Mouse (Mus musculus) midbrain, embryonic 16.5 days (tissue): Measurements from ENCODE around the gene Med4. TPM values are rescaled to one million over a fixed set of nuclear protein-coding genes. Genes with fewer than 3 reads are reported as not detected.

ENCODE experiments used
- polyA plus RNA-seq: library from polyadenylated mRNA; unstranded; fragments of >200 nt; fragmentation: Nextera tagmentation; extraction: Ambion mirVana; gene quantifications from 2 replicates; pipeline ENCODE4 v1.2.1, GENCODE M21; 2015

The Med4 gene
- polyA plus RNA-seq, 1 experiment from 2014 or later = 84.7 TPM

Other genes starting within 250 kb of the Med4 start
- gene Rb1, start 184.2 kb upstream of the Med4 start, polyA plus RNA-seq = 20.4 and 20.6 TPM in 2 replicates
- 627 and 698 TPM in 2 replicates for gene Itm2b, start 124.7 kb upstream of the Med4 start, polyA plus RNA-seq
- 119 and 128 TPM in 2 replicates for gene Sucla2, start 15.3 kb downstream of the Med4 start, polyA plus RNA-seq
- 7.7 and 7.8 TPM in 2 replicates for gene Nudt15, start 38.2 kb downstream of the Med4 start, polyA plus RNA-seq
- not detected in 2 replicates for gene Gm21750, start 151.2 kb downstream of the Med4 start, polyA plus RNA-seq